Mouse (Mus musculus) hindbrain, embryonic 16.5 days (tissue): Measurements from ENCODE around the gene Mdga1. TPM values are rescaled to one million over a fixed set of nuclear protein-coding genes. Genes with fewer than 3 reads are reported as not detected.

Source experiments
- ATAC-seq: fragments of 200-750 bp; cut with Nextera tagmentation; 2 replicates; pipeline ENCODE4 v1.8.0; 2017; ENCODE audit warnings: moderate TSS enrichment, moderate library complexity
- H3K27ac ChIP-seq: fragments of 300-500 bp; sonication (generic); 2 replicates; pipeline ENCODE4 v1.5.1; 2014; ENCODE audit warnings: low read depth, mild to moderate bottlenecking, control low read depth, low read length, moderate library complexity
- H3K27me3 ChIP-seq: fragments of 300-500 bp; sonication (generic); replicated peaks from 2 replicates; pipeline ENCODE4 v1.6.1; 2014; ENCODE audit warnings: low read length; ENCODE audit not compliant: control insufficient read depth, insufficient read depth
- H3K36me3 ChIP-seq: fragments of 300-500 bp; sonication (generic); 2 replicates; pipeline ENCODE4 v1.6.1; 2014; ENCODE audit warnings: mild to moderate bottlenecking, low read length, moderate library complexity, mixed read lengths; ENCODE audit not compliant: control insufficient read depth, insufficient read depth
- H3K4me1 ChIP-seq: fragments of 300-500 bp; sonication (generic); 2 replicates; pipeline ENCODE4 v1.6.1; 2014; ENCODE audit warnings: low read depth, low read length; ENCODE audit not compliant: control insufficient read depth, insufficient read depth
- H3K4me2 ChIP-seq: fragments of 300-500 bp; sonication (generic); 2 replicates; pipeline ENCODE4 v1.6.1; 2014; ENCODE audit warnings: mild to moderate bottlenecking, low read length, control low read depth, moderate library complexity
- H3K4me3 ChIP-seq: fragments of 300-500 bp; sonication (generic); 2 replicates; pipeline ENCODE4 v1.5.1; 2014; ENCODE audit warnings: mild to moderate bottlenecking, low read length, control low read depth, moderate library complexity
- H3K9ac ChIP-seq: fragments of 300-500 bp; sonication (generic); 2 replicates; pipeline ENCODE4 v1.6.1; 2014; ENCODE audit warnings: low read depth, mild to moderate bottlenecking, control low read depth, low read length, moderate library complexity
- H3K9me3 ChIP-seq: fragments of 300-500 bp; sonication (generic); 2 replicates; pipeline ENCODE4 v1.6.1; 2014; ENCODE audit warnings: mild to moderate bottlenecking, low read length, moderate library complexity; ENCODE audit not compliant: control insufficient read depth
- WGBS: fragments of 180-500 bp; shearing (Covaris S2); extraction: QIAGEN DNeasy Blood & Tissue Kit; methylation state at CpG from one replicate; pipeline ENCODE4 v1.1.7; 2014; 5-methylcytosine and 5-hydroxymethylcytosine counted together
- polyA plus RNA-seq: library from polyadenylated mRNA; unstranded; fragments of >200 nt; fragmentation: Nextera tagmentation; extraction: Ambion mirVana; gene quantifications from 2 replicates; pipeline ENCODE4 v1.2.1, GENCODE M21; 2015

The Mdga1 gene
- polyA plus RNA-seq, 1 experiment from 2014 or later: 14.0 TPM

GRCm38 (mm10) chr17:29823439-29824207 is 146.3 kb downstream of the Mdga1 start:
- H3K4me1 ChIP-seq: peaks cover 4% of the 10 kb centered on the region; the same call in 1 of the 2 replicates
- ATAC-seq: peak; percentile 25; the same call in 1 of the 2 replicates
- H3K27ac ChIP-seq: no peak overlapping the region
- no peaks in the 10 kb centered on the region for H3K27me3 ChIP-seq
- no peaks in the 10 kb centered on the region for H3K36me3 ChIP-seq
- no peak overlapping the region for H3K4me2 ChIP-seq
- H3K4me3 ChIP-seq: no peak overlapping the region
- H3K9me3 ChIP-seq: no peaks in the 10 kb centered on the region
- H3K9ac ChIP-seq: no peak overlapping the region
- 74% methylated on average over 14 of the region's 14 CpGs for WGBS

DNA sequence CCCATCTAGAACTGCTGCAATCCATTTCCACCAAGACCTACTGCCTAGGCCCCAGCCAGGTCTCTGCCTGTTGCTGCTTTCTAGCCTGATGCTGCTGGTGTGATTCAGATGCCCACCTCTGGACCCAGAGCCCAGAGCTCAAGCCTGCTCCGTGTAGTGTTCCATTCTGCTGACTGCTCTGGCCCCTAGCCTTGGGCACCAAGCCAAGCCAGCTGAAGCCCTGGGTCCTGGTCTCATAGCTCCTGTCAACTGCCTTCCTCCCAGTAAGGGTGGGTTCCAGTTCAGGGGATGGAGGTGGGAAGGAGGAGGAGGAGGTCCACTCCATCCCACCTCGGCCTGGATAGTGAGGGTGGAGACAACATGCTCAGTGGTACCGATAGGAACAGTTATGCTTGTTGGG is 150.3 kb downstream of the Mdga1 start:
- Histone ChIP-seq H3K9ac (no peak overlapping the region), H3K4me2 (no peak overlapping the region), H3K9me3 (no peaks in the 10 kb centered on the region), H3K27me3 (no peaks in the 10 kb centered on the region), H3K4me1 (peaks cover 10% of the 10 kb centered on the region), H3K4me3 (no peak overlapping the region), H3K27ac (no peak overlapping the region), H3K36me3 (no peaks in the 10 kb centered on the region)
- WGBS: 73% methylated on average over 3 of the region's 3 CpGs
- no peak for ATAC-seq

- 71% methylated on average over 7 of the region's 7 CpGs for WGBS
- Histone ChIP-seq H3K36me3 (no peaks in the 10 kb centered on the region), H3K27me3 (no peaks in the 10 kb centered on the region), H3K9me3 (no peaks in the 10 kb centered on the region), H3K4me1 (peaks cover 9% of the 10 kb centered on the region), H3K9ac (no peak overlapping the region), H3K4me3 (no peak overlapping the region), H3K27ac (no peak overlapping the region), H3K4me2 (no peak overlapping the region)
- no peak for ATAC-seq
Measured at GRCm38 (mm10) chr17:29818989-29819388, 150.9 kb downstream of the Mdga1 start.

- no peaks in the 10 kb centered on the region for H3K27me3 ChIP-seq
- H3K4me3 ChIP-seq: no peak overlapping the region
- H3K36me3 ChIP-seq: no peaks in the 10 kb centered on the region
- no peak overlapping the region for H3K4me2 ChIP-seq
- H3K9me3 ChIP-seq: no peaks in the 10 kb centered on the region
- H3K27ac ChIP-seq: no peak overlapping the region
- peak; percentile 67; the same call in 1 of the 2 replicates for ATAC-seq
- peaks cover 6% of the 10 kb centered on the region for H3K4me1 ChIP-seq
- WGBS: 26% methylated on average over 11 of the region's 11 CpGs
- H3K9ac ChIP-seq: no peak overlapping the region
Measured at GRCm38 (mm10) chr17:29818264-29818945, 151.5 kb downstream of the Mdga1 start.

- Histone ChIP-seq H3K4me1 (peaks cover 6% of the 10 kb centered on the region), H3K9ac (no peak overlapping the region), H3K27me3 (no peaks in the 10 kb centered on the region), H3K4me3 (no peak overlapping the region), H3K9me3 (no peaks in the 10 kb centered on the region), H3K27ac (no peak overlapping the region), H3K36me3 (no peaks in the 10 kb centered on the region), H3K4me2 (no peak overlapping the region)
- ATAC-seq: no peak
- WGBS: 35% methylated on average over 6 of the region's 6 CpGs
Measured at GRCm38 (mm10) chr17:29814758-29815157, 155.1 kb downstream of the Mdga1 start.

GRCm38 (mm10) chr17:29813328-29813727 is 156.6 kb downstream of the Mdga1 start:
- no peaks in the 10 kb centered on the region for H3K27me3 ChIP-seq
- 22% methylated on average over 4 of the region's 4 CpGs for WGBS
- H3K9ac ChIP-seq: no peak overlapping the region
- H3K4me1 ChIP-seq: peaks cover 3% of the 10 kb centered on the region
- H3K9me3 ChIP-seq: no peaks in the 10 kb centered on the region
- no peak overlapping the region for H3K4me3 ChIP-seq
- no peak overlapping the region for H3K27ac ChIP-seq
- ATAC-seq: no peak
- H3K4me2 ChIP-seq: no peak overlapping the region
- H3K36me3 ChIP-seq: no peaks in the 10 kb centered on the region

- Histone ChIP-seq H3K27ac (no peak overlapping the region), H3K4me3 (no peak overlapping the region), H3K9me3 (no peaks in the 10 kb centered on the region; the same call in 1 of the 2 replicates), H3K4me2 (no peak overlapping the region), H3K36me3 (no peaks in the 10 kb centered on the region), H3K9ac (no peak overlapping the region), H3K4me1 (no peaks in the 10 kb centered on the region), H3K27me3 (no peaks in the 10 kb centered on the region)
- 68% methylated on average over 3 of the region's 3 CpGs for WGBS
- no peak for ATAC-seq
Measured at GRCm38 (mm10) chr17:29803545-29803944, 166.3 kb downstream of the Mdga1 start.

GRCm38 (mm10) chr17:29801358-29801757 is 168.5 kb downstream of the Mdga1 start:
- ATAC-seq: no peak
- no peak overlapping the region for H3K9ac ChIP-seq
- H3K27me3 ChIP-seq: no peaks in the 10 kb centered on the region
- peaks cover 7% of the 10 kb centered on the region for H3K4me1 ChIP-seq
- no peak overlapping the region for H3K4me3 ChIP-seq
- no peak overlapping the region for H3K27ac ChIP-seq
- no peaks in the 10 kb centered on the region; the same call in 1 of the 2 replicates for H3K9me3 ChIP-seq
- 26% methylated on average over 4 of the region's 4 CpGs for WGBS
- no peak overlapping the region for H3K4me2 ChIP-seq
- H3K36me3 ChIP-seq: no peaks in the 10 kb centered on the region

GRCm38 (mm10) chr17:29800096-29800455 is 169.8 kb downstream of the Mdga1 start:
- Histone ChIP-seq H3K9me3 (no peaks in the 10 kb centered on the region), H3K27me3 (no peaks in the 10 kb centered on the region), H3K27ac (no peak overlapping the region), H3K4me1 (peaks cover 18% of the 10 kb centered on the region), H3K36me3 (no peaks in the 10 kb centered on the region), H3K4me2 (no peak overlapping the region), H3K4me3 (no peak overlapping the region), H3K9ac (no peak overlapping the region)
- 51% methylated on average over 6 of the region's 6 CpGs for WGBS
- no peak for ATAC-seq
